ENCODE assay signal across 8 mouse cellular contexts in the genomic region with DNA sequence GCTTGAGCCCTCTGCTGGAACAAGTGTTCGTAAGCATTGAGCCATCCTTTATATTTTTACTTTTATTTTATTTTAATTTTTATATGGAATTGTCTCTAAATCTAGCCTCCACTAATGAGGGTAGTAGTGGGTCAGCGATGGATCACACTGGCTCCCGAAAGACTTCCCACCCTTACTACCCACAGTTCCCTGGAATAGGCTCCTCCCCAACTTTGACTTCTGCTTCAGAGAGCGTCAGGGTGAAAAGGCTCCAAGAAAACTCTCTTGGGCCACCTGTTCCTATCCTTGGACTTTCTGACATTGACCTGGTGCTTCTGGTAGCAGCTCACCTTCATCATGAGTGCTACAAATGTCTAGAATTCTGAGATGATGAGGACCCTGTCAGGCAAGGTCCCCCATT. TPM values are rescaled to one million over a fixed set of nuclear protein-coding genes. Genes with fewer than 3 reads are reported as not detected.
DNase-seq lines count a peak whose midpoint lies in the region; ATAC-seq lines count a peak whose summit lies in the region.

No protein-coding gene starts in this region.

- H3K36me3 ChIP-seq in hindbrain, embryonic 10.5 days: no peaks in the 10 kb centered on the region
- peaks cover 2% of the 10 kb centered on the region; the same call in 1 of the 2 replicates for H3K36me3 ChIP-seq in midbrain, embryonic 10.5 days

- 4% methylated on average over 4 of the region's 4 CpGs for WGBS in hindbrain, embryonic 10.5 days
- WGBS in midbrain, embryonic 10.5 days: 4% methylated on average over 4 of the region's 4 CpGs

- no peaks in the 10 kb centered on the region for H3K9me3 ChIP-seq in hindbrain, embryonic 10.5 days
- no peaks in the 10 kb centered on the region for H3K9me3 ChIP-seq in midbrain, embryonic 10.5 days (replicated peaks)

- peak; percentile 94 for DNase-seq in heart, adult 11 months
- DNase-seq in heart, postnatal 36 days: no peak
- DNase-seq in R1 (ENCODE audit: low read depth, low spot score): peak; percentile 75
- no peak for DNase-seq in hindbrain, embryonic 10.5 days (ENCODE audit: low spot score)
- DNase-seq in midbrain, embryonic 10.5 days (ENCODE audit: low spot score): no peak
- DNase-seq in right cerebral cortex, postnatal 36 days (ENCODE audit: low spot score in 2 of 2): no peak
- no peak for DNase-seq in frontal cortex, adult 2 months (ENCODE audit: extremely low spot score in 1 of 2, low spot score in 1 of 2)

- ATAC-seq in monocyte, adult 5-6 weeks (replicated peaks; ENCODE audit: insufficient number of reproducible peaks, low FRiP score, low TSS enrichment, poor library complexity, severe bottlenecking): no peak

- no peaks in the 10 kb centered on the region for H3K27me3 ChIP-seq in hindbrain, embryonic 10.5 days (ENCODE audit: insufficient read depth, poor library complexity, severe bottlenecking)
- H3K27me3 ChIP-seq in midbrain, embryonic 10.5 days (ENCODE audit: low read depth, poor library complexity, severe bottlenecking): no peaks in the 10 kb centered on the region; the same call in 1 of the 2 replicates

- H3K4me3 ChIP-seq in hindbrain, embryonic 10.5 days: peak overlapping the region; percentile 87
- peak overlapping the region; percentile 92 for H3K4me3 ChIP-seq in midbrain, embryonic 10.5 days

- intact Hi-C loops in heart, postnatal 36 days (cut with DNase I): loop anchor here (10.0 kb wide), 1 partner anchor 362 kb away; no protein-coding TSS in a partner anchor

- H3K27ac ChIP-seq in hindbrain, embryonic 10.5 days: peak overlapping the region; percentile 69
- H3K27ac ChIP-seq in midbrain, embryonic 10.5 days (replicated peaks): peak overlapping the region; percentile 90

- peaks cover 35% of the 10 kb centered on the region for H3K4me1 ChIP-seq in hindbrain, embryonic 10.5 days (replicated peaks)
- peaks cover 29% of the 10 kb centered on the region for H3K4me1 ChIP-seq in midbrain, embryonic 10.5 days

RNA-seq across cellular contexts. Expression of a gene that starts 0.8 kb away (rescaled TPM):
- total RNA-seq in heart, postnatal 36 days (2021): 10 to 100 TPM; 18.3 to 26.7 TPM
- polyA plus RNA-seq in hindbrain, embryonic 10.5 days (2016; fragmentation: Nextera tagmentation; extraction: Ambion mirVana): 21.3 and 27.4 TPM in 2 replicates
- 19.5 and 23.3 TPM in 2 replicates for polyA plus RNA-seq in midbrain, embryonic 10.5 days (2016; fragmentation: Nextera tagmentation; extraction: Ambion mirVana)
- total RNA-seq in monocyte, adult 5-6 weeks (2017): 1.1 to 4.2 TPM (median 1.4 TPM) in 3 replicates
- polyA plus RNA-seq in frontal cortex, adult 2 months (2012; rRNA removed): 37.7 and 40.8 TPM in 2 replicates

RNA-seq across cellular contexts. Expression of a gene that starts 21.3 kb away (rescaled TPM):
- 10 to 100 TPM; 14.1 to 17.0 TPM for total RNA-seq in heart, postnatal 36 days (2021)
- polyA plus RNA-seq in hindbrain, embryonic 10.5 days (2016; fragmentation: Nextera tagmentation; extraction: Ambion mirVana): 11.5 TPM in 2 replicates
- polyA plus RNA-seq in midbrain, embryonic 10.5 days (2016; fragmentation: Nextera tagmentation; extraction: Ambion mirVana): 9.8 and 12.9 TPM in 2 replicates
- 5.4 to 13.6 TPM (median 6.6 TPM) in 3 replicates for total RNA-seq in monocyte, adult 5-6 weeks (2017)
- 21.5 and 26.0 TPM in 2 replicates for polyA plus RNA-seq in frontal cortex, adult 2 months (2012; rRNA removed)

RNA-seq across cellular contexts. Expression of a gene that starts 21.3 kb away (rescaled TPM):
- total RNA-seq in heart, postnatal 36 days (2021): 10 to 100 TPM; 56.4 to 65.9 TPM
- polyA plus RNA-seq in hindbrain, embryonic 10.5 days (2016; fragmentation: Nextera tagmentation; extraction: Ambion mirVana): 131 and 166 TPM in 2 replicates
- 144 and 172 TPM in 2 replicates for polyA plus RNA-seq in midbrain, embryonic 10.5 days (2016; fragmentation: Nextera tagmentation; extraction: Ambion mirVana)
- 941 to 1,144 TPM (median 1,080 TPM) in 3 replicates for total RNA-seq in monocyte, adult 5-6 weeks (2017)
- 374 and 403 TPM in 2 replicates for polyA plus RNA-seq in frontal cortex, adult 2 months (2012; rRNA removed)

Comparison
In these comparisons a context has a peak if more than half of its experiments do, and no peak if none do; other contexts are left out.
1. DNase-seq: peak in heart, adult 11 months (single experiment) and R1 (single experiment); none in heart, postnatal 36 days (0 of 2), hindbrain, embryonic 10.5 days (single experiment), midbrain, embryonic 10.5 days (single experiment), right cerebral cortex, postnatal 36 days (0 of 2) and frontal cortex, adult 2 months (0 of 2).